Mouse (Mus musculus) gonadal fat pad, adult 2 months (tissue): Measurements from ENCODE around the gene Phtf2. TPM values are rescaled to one million over a fixed set of nuclear protein-coding genes. Genes with fewer than 3 reads are reported as not detected.
A peak's percentile ranks its signal among the peaks of the same experiment; 100 is the strongest.

Experiments used
- DNase-seq: peaks from one replicate; pipeline ENCODE4 v3.0.0-alpha.2; 2012; ENCODE audit warnings: low read depth
- polyA plus RNA-seq: library from polyadenylated mRNA; depleted of rRNA; stranded (reverse); fragments of >200 nt; gene quantifications from 2 replicates; pipeline ENCODE4 v1.2.3, GENCODE M21; 2012; rRNA removed

Gene Phtf2
- polyA plus RNA-seq: 2.6 and 2.7 TPM in 2 replicates

DNA sequence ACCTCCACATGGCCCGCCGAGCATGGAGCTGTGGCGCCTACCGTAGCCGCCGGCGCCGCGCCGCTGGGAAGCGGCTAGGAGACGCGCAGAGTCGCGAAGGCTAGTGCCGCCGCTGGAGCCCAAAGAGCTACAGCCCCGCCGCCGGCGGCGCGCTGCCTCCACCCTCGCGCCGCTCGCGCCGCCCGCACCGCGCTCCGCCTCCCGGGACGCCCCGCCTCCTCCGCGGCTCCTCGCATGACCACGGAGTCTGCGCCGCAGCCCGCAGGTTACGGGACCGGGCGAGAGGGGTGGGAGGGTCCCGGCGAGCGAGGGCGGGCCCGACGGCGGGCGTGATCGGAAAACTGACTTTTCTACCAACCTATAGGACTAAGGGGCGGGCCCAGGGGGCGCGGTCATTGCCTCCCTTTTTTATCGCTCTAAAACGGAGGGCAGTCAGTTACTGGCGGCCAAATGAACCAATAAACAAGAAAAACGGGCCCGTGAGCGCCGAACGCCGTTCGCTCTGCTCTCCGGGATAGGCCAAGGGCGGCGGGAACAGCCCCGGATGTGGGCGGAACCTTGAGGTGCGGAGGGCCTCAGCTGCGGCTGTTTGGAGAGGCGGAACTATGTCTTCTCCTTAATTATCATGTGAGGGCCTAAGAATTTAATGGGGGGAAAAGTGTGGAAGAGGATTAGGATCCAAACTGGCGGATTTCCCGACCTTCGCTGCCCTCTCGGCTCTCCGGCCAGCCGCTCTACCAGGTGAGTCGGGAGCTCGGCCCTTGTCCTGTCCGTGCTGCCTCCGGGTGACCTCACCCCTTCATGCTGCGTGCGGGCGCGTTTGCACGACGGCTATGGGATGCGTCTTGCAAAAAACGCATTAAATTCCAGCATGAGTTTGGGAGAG lies at the start of gene Phtf2, which contains the start of gene Tmem60:
Gene Phtf2 (minus strand): TSS at position 210 of the 886 bp plus-strand sequence.
Gene Tmem60 (plus strand): TSS at position 277 of the 886 bp plus-strand sequence.
- DNase-seq: peak; percentile 83

DNA sequence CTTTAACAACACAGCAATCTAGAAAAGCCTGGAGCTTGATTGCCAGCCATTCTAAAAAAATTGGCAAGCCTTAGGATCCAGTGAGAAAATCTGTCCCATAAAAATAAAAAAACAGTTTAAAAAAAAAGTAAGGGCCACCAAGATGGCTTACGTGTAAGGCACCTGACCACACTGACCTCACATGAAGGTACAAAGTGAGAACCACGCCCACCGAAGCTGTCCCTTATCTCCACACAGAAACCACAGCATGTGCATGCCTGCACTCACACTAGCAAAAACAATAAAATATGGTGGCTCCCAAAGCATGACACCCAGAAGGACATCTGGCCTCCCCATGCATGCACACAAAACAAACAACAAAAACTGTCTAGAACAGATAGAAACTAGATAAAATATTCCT lies 49.4 kb upstream of the Phtf2 start:
- no peak for DNase-seq

DNA sequence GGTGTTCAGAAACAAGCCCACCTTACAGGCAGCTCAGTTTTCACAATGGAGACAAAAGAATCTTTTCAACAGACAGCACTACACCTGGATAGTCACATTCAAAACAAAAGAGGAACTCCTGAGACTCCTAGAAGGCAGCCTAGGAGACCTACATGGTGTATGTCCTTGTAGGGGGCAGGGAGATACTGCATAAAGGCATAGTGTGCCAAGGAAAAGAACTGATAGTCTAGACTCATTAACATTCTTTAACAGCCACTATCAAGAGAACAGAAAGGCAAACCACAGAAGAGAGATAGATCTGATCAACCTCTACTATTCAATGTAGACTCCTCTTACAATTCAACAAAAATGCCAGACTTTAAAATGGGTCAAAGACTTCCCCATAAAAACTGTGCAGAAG lies 48.5 kb upstream of the Phtf2 start:
- DNase-seq: no peak

DNA sequence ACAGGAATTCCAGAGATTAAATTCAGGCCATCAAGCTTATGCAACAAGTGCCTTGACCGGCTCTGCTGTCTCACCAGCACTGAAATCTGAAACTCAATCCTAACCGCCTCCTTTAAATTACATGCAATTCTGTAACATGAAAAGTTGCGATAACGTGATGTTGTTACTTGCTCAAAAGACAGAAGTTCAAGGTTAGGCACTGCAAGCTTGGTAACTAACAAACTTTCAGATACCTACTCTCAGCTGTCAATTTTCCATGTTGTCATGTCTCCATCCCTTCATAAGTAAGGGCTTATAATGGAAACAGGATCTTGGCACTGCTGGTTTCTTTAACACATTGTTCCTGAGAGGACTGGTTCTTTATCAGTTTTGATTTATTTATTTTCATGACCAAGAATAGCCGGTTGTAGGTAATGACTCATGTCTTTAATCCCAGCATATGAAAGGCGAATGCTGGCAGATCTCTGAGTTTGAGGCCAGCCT lies 47.8 kb upstream of the Phtf2 start:
- peak; percentile 65 for DNase-seq

DNA sequence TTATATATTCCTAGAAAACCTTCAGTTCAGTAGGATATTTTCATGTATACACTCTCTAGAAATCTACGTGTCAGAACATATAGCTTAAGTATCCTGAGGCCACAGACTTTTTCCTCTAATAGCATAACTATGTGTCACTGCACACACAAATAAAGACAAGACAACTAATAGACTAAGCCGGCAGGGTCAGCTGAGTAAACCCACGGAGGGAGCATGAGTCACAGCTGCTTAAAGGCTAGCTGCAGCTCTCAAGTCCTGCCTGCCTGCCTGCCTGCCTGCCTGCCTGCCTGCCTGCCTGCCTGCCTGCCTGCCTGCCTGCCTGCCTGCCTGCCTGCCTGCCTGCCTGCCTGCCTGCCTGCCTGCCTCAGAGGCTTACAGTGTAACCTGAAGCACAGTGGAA lies 43.5 kb upstream of the Phtf2 start:
- DNase-seq: no peak

DNA sequence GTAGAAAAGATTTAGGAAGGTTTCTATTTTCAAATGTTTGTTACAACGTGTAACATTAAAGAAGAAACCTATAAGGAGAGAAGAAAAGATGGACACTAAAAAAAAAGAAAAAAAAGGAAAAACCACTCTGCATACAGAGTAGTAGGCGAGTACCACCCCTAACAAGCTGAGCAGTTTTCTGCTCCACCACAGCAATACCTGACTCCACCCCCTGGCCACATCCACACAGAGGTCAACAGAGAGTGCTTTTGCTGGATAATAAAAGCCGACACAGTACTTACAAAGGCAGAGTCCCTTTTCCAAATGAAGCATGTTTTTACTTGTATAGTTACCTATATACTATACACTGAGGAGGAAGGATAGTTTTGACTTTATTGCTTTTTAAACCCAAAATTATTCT lies 42.7 kb upstream of the Phtf2 start:
- no peak for DNase-seq

DNA sequence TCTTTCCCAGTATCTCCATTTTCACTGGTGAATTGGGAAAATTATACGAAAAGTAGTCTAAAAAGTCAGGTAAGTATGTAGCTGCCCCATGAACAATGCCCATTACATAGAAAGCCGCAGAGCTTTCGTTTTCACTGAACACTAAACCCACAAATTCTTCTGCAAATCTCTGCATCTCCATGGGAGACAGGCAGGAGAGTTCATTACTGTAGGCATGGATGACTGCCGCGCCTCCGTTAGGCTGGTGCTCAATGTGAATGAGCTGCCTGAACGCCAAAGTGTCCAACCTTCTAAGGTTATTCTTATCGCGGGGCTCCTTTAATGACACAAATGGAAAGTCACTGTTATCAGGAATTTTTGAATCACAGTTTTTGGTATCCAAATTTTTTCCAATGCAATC lies 37.6 kb upstream of the Phtf2 start:
- DNase-seq: no peak

DNA sequence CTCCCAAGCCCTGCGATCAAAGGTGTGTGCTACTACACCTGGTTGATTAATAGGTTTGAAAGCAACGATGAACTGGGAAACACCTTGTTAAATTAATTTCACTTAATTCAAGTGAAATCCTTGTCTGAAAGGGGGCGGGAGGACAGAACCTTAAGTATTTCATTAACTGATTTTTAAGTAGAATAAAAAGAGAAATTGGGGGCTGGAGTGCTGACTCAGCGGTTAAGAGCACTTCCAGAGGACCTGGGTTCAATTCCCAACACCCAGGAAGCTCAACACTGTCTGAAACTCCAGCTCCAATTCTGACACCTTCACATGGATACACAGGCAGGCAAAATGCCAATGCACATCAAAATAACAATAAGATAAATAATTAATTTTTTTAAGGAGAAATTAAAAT lies 37.0 kb upstream of the Phtf2 start:
- DNase-seq: no peak

DNA sequence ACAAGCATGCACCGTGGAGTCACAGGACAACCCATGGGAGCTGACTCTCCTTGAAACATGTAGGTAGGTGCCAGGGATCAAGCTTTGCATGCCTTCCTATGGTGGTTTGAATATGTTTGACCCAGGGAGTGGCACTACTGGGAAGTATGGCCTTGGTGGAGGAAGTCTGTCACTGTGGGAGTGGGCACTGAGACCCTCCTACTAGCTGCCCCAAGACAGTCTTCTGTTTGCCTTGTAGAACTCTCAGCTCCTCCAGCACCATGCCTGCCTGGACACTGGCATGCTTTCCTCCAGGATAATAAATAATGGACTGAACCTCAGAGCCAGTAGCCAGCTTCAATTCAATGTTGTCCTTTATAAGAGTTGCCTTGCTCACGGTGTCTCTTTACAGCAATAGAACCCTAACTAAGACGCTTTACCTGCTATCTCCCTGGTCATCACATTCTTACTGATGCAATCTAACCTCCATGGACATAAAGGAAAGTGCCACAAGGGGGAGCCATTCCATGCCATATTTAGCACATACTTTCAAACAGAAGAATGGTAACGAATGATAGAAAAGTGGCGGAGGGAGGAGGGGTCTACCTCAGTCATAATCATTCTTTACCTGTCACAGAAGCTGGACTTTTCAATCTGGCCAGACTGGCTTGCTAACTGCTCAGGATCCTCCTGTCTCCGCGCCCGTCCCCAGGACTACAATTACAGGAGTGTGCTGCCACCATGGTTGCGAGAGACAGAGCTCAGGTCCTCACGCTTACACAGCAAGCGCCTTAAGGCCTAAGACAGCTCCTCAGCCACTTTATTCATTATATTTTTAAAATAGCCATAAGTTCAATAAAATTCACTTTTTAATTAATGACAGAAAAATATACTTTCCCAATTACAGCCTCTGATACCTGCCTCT lies 31.7 kb upstream of the Phtf2 start:
- peak; percentile 34 for DNase-seq

DNA sequence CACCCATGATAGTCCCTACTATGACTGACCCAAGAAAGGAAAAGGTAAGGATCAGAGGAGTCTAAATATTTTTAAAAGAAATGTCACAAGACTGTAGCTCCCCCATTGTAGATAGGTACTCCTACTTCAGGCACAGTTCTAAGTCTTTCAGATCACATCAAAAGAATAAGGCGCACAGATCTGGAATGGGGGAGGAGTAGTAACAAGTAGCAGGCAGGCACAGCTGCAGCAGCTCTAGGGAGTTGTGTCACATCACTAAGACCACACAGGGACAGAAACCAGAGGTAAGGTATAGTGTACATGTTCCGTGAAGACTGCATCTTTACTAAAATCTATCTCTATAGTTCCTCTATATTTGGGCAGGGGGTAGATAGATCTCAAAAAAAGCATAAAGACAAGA lies 29.8 kb upstream of the Phtf2 start:
- no peak for DNase-seq

DNA sequence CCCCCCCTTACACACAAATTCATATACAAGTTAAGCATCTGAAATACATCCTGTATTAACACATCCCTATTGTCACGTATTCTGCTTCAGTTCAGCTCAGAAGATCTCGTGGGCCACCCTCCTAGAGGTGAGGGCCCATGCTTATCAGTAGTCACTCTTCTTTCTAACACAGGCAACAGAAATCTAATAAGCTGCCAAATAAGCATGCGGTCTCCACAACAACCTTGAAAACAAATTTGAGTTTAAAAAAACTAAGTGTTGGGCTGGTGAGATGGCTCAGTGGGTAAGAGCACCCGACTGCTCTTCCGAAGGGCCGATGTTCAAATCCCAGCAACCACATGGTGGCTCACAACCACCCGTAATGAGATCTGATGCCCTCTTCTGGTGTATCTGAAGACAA lies 24.3 kb upstream of the Phtf2 start:
- DNase-seq: no peak

DNA sequence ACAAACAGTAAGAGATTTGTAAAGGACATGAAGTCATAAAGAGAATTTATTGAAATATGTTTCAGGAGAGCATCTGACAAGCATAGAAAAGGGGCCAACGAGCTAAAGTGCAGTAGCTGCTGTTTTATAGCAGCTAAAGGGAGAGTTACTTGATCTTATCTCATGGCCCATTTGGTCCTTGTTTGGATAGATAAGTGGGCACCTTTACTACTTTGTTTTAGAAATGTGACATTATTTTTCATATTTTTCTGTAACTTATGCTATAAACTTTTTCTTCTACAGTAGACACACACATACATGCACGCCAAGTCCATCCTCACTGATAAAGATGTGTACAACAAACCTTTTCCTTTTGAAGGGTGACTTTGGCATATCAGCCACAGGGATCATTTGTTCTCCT lies 23.5 kb upstream of the Phtf2 start:
- no peak for DNase-seq

DNA sequence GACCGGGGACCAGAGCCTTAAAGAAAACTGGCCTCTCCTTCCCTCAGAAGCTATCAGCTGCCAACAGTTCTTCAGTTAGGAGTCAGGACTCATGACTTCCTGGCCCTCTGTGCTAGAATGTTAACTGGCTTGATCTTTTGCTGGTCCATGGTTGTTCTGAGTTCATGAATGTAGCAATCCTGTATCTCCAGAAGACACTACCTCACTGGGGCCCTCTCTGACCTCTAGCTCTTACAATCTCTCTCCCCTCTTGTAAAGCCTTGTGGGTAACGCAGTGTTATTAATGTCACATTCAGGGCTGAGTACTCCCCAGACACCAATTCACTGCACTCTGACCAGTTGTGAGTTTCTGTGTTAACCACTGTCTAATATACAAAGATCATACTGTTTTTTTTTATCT lies 22.7 kb upstream of the Phtf2 start:
- DNase-seq: no peak

DNA sequence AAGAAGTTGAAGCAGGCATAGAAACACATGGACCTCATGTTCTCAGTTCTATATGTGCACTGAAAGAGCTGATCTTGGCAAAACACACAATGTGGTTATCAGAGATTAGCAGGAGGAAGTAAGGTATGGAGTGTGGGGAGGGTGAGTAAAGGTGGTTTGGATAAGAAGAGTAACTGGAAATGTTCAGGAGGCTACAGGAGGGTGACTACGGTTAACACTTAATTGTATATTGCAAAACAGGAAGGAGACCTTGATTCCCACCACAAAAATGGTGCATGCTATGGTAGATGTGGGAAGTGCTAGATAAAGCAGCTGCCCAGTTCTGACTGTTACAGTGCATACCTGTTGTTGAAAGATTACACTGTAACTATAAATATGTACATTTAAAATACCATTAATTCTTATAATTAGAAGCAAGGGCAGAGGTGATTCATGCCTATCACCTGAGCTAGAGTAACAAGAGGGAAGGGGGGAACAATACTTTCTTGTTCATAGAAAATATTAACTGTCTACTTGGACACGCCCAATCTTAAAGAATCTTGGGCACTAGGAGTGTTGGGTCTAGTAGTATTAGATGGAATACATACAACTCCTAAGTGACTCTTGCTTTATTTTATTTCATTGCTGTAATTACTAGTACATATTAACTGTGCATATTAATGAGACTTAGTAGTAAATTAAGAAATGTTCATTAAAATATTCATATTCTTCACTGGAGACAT lies 15.7 kb upstream of the Phtf2 start:
- no peak for DNase-seq

DNA sequence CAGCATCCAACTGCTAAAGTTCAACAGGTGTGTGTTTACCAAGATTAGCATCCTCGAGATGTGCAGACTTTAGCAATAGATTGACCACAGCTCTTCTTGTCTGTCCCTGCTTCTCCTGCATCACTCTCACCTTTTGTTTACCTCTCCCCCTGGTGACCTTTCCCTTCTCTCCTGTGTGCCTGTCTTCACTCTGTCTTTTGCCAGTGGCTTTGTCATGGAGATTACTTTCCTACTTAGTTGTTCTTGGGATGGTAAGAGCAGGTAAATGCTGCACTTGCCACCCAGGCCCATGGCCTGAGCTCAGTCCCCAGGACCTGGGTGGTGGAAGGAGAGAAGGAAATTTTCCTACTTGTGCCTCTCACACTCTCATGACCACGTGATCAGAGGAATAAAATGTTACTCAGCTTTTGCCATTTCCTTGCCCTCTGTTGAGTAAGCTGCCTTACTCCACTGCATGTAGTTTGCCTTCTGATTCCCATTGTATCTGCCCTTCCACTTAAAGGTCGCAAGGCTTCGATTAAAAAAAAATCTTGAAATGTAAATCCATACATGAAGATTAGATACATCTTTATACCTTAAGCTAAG lies 2.2 kb upstream of the Phtf2 start:
- no peak for DNase-seq

DNA sequence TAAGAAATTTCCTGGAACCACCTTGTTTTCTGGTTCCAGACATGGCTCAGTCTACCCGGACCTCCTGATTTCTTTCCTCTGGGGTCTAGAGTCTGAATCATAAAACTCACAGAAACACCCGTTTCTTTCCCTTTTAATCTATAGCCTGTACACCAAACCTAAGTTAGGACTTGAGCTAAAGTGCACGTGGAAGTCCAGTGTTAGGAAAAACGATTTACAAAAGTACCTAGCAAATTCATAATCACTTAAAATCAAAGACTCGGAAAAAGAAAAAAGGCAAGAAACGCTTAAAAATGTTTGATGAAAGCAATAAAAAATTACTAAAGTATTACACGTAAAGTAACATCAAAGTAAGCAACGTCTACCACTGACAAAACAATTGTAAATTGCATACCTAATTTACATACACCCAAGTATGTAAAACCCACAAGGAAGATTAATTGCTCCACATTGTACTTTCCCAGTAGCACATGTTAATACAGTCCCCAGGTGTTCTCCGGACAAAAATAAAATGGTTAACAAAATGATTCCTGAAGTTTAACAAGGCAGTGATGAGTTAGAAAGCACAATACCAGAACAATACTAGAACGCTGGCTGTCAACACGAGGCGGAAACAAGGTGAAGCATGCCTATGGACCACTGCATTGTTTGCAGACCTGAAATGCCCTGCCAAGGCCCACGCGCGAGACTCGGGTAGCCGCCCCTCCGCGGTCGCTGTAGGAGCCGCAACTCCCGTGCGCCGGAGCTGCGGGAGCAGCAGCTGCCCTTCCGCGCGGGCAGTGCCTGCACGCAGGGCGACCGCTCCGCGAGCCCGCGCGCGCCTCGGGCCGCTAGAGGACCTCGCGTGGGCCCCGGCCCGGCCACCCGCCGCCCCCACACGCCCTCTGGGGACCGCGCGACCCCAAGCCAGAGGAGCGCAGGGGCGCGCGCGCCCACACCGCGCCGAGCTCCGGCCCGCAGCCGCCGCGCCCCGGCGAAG lies 838 bp downstream of the Phtf2 start:
- DNase-seq: no peak

DNA sequence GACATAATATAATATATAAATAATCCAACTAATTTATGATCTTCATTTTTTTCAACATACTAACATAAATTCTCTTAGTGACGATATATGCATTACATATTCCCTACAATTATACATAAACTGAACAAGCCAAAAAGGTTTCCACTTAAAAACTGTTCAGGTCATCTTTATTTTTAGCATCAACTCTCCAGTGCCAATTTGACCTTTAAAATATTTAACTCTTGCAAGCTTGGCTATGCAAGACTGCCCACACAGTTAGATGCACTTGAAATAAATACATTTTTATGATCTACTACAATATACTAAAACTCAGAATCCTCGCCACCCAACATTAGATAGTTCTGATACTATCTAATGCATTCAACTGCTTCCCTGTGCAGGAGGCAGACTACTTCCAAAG lies 1.5 kb downstream of the Phtf2 start:
- DNase-seq: no peak

DNA sequence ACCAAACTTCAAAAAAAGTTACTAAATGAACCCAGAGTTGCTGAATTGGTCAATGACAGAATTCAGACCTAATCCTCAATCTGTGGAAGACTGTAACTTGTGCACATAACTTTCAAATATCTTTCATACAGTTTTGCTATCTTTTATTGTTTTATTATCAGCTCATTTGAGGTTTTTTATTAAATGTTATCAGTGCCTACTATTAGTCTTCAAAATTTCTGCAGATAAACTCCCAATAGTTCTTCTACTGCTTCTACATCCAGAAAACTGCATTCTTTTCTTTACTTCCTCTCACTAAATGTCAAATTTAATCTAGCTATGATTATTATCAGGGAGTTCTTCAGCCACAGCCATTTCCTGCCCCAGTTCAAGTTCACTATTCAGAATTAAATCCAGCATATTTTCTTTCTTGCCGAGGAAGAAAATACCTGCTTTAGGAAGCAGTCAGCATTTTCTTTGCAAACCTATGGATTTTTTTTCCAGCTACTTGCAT lies 4.9 kb downstream of the Phtf2 start:
- DNase-seq: no peak

DNA sequence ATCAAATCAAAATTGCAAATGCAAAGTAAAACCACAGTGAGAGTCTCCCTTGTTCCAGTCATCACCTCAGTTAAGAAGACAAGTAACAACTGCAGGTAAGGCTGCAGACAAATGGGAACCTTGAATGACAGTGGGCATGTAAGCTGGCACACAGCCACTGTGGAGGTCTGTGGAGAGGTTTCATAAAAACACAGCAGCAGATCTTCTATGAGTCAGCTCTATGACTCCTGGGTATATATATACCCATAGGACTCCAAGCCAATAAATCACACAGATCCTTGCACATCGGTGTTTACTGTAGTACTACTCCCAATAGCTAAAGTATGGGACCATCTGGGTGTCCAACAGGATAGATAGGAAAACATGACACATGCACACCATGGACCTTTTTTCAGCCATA lies 8.8 kb downstream of the Phtf2 start:
- DNase-seq: no peak

DNA sequence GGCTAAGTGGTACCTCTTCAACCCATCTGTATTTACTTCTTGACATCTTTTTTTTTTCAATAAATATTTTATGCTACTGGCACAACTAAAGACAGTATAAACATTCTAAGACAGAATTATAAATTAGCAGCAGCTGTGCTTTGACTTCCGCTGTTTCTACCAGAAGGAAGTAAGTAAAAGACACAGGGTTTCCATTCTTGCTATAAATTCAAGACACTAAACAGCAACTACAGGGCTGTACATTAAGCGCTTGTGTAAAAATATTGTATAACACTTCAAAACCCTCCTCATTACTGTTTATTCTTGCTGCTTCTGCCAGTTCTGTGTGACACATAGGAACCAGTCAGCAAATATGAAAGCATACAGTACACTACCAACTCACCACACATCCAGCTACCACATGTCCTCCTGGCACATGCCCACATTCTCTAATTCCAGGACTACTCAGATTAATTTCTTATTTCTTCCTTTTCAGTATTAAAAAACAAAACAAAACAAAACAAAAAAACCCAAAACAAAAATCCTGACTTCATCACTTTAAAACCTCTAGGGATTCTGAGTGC lies 16.6 kb downstream of the Phtf2 start:
- no peak for DNase-seq
